Mouse (Mus musculus): ENCODE measurements around the gene Gpr65. TPM values are rescaled to one million over a fixed set of nuclear protein-coding genes. Genes with fewer than 3 reads are reported as not detected.
"Not testable (repeated sequence)": the region's sequence is repeated elsewhere in the genome, so short reads cannot be mapped to it uniquely, and the experiment has no call there.

Gene Gpr65
- polyA plus RNA-seq, 1 experiment from 2014 or later = 1.7 TPM

DNA sequence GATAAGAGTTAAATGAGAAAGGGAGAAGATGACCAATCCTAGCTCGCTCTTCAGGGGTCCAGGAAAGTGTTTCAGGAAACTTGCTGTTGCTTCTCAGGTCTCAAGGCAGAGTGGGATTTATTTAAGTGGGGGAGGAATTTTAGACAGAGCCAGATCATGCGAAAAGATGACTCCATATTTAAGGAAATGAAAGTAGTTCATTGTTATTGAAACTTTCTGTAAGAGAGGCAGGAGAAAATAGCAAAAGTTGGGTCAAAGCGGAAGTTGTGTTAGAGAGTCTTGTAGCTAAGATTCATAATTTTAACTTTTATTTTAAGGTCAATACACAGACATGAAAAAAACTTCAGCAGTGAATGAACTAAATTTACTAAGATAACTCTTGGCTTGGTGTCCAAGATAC lies 22.0 kb downstream of the Gpr65 start:
- WGBS = 86% methylated on average over 3 of the region's 3 CpGs
- H3K36me3 ChIP-seq = no peaks in the 10 kb centered on the region
- no peak overlapping the region for H3K4me3 ChIP-seq
- no peaks in the 10 kb centered on the region for H3K9me3 ChIP-seq
- ATAC-seq (ENCODE audit: low FRiP score, low read depth) = no peak
- H3K9ac ChIP-seq = no peak overlapping the region
- H3K27me3 ChIP-seq = no peaks in the 10 kb centered on the region
- H3K27ac ChIP-seq = no peak overlapping the region
- H3K4me2 ChIP-seq (replicated peaks) = no peak overlapping the region
- no peaks in the 10 kb centered on the region for H3K4me1 ChIP-seq

DNA sequence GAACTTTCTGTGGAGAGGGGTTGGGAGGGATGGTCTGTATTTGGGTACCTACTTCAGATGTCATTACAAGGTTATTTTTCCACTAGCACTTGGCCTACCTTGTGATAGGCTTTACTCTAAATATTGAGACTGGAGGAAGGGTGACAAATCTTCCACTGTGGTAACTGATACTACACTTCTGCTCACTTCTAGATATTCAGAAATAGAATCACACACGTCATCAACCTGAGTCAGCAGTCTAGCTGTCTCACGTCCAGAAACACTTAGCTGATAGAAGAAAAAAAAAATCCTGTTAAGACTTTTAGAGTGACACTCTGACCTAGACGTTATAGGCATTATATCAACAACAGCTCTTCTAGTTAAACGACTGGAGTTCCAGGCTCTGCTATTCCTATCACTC lies 23.8 kb downstream of the Gpr65 start:
- Histone ChIP-seq H3K4me1 (no peaks in the 10 kb centered on the region), H3K36me3 (no peaks in the 10 kb centered on the region), H3K9ac (no peak overlapping the region), H3K4me3 (no peak overlapping the region), H3K27me3 (no peaks in the 10 kb centered on the region), H3K4me2 (replicated peaks) (no peak overlapping the region), H3K27ac (no peak overlapping the region), H3K9me3 (no peaks in the 10 kb centered on the region)
- WGBS = 62% methylated on average over 4 of the region's 4 CpGs
- no peak for ATAC-seq (ENCODE audit: low FRiP score, low read depth)

DNA sequence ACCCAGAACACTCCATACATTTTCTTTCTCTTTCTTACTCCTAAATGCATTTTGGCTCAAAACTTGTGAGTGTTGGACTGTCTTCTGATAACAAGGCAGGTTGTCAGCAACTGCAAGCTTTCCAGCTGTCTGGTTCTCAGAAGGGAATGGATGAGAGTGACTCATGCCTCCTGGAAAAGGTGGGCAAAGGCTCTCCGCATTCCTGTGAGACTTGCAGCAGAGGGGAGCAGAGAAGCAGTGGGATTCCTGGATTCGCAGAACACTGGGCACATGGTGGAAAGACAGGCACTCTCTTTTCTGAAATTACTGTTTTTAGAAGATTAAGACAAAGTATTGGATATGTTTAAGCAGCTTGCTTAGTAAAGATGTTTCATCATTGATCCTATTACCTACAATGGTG lies 25.8 kb downstream of the Gpr65 start:
- no peaks in the 10 kb centered on the region for H3K9me3 ChIP-seq
- H3K9ac ChIP-seq = no peak overlapping the region
- no peak overlapping the region for H3K4me3 ChIP-seq
- no peaks in the 10 kb centered on the region for H3K36me3 ChIP-seq
- no peak overlapping the region for H3K4me2 ChIP-seq (replicated peaks)
- no peak for ATAC-seq (ENCODE audit: low FRiP score, low read depth)
- 83% methylated on average over 2 of the region's 2 CpGs for WGBS
- H3K27ac ChIP-seq = no peak overlapping the region
- no peaks in the 10 kb centered on the region for H3K4me1 ChIP-seq
- H3K27me3 ChIP-seq = no peaks in the 10 kb centered on the region

DNA sequence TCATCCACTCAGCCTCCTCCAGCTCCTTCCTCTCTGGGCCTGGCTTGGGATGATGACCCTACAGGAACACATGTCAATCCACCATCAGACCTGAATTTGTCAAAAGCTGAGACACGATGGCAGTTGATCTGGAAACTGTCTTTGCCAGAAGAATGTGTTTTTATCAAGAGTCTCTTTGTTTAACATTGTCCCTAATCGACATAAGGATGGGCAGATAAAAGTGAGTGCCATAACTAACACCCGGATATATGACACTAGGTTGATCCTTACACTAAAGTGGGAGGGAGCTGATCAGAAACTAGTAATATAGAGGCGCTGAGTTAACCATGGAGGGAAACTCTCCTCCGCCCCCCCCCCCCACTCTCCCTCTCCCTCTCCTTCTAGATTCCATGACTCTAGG lies 33.5 kb downstream of the Gpr65 start:
- Histone ChIP-seq H3K27ac (no peak overlapping the region), H3K4me3 (no peak overlapping the region), H3K4me2 (replicated peaks) (no peak overlapping the region), H3K27me3 (no peaks in the 10 kb centered on the region), H3K9ac (no peak overlapping the region), H3K9me3 (no peaks in the 10 kb centered on the region), H3K36me3 (no peaks in the 10 kb centered on the region), H3K4me1 (no peaks in the 10 kb centered on the region)
- ATAC-seq (ENCODE audit: low FRiP score, low read depth) = no peak
- 82% methylated on average over 5 of the region's 5 CpGs for WGBS

DNA sequence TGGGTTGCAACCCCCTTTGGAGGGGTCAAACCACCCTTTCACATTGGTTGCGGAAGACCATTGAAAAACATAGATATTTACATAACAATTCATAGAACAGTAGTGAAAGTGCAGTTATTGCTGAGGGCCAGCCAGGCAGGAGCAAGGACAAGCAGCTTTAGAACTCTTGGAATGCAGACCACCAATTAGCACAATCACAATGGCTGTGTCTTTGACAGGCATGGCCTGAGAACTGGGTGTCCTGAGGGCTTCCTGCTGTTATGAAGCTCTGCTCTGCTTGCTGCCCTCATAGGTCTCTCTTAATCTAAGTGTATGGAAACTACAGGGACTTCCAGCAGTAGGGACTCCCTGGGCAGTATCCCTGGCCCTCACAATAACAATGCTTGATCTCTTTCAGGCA lies 34.6 kb downstream of the Gpr65 start:
- Histone ChIP-seq H3K4me3 (no peak overlapping the region), H3K36me3 (no peaks in the 10 kb centered on the region), H3K27me3 (no peaks in the 10 kb centered on the region), H3K4me1 (no peaks in the 10 kb centered on the region), H3K4me2 (replicated peaks) (no peak overlapping the region), H3K9ac (no peak overlapping the region), H3K9me3 (no peaks in the 10 kb centered on the region), H3K27ac (no peak overlapping the region)
- ATAC-seq (ENCODE audit: low FRiP score, low read depth) = no peak
- WGBS = 98% methylated on average over 1 of the region's 1 CpGs

DNA sequence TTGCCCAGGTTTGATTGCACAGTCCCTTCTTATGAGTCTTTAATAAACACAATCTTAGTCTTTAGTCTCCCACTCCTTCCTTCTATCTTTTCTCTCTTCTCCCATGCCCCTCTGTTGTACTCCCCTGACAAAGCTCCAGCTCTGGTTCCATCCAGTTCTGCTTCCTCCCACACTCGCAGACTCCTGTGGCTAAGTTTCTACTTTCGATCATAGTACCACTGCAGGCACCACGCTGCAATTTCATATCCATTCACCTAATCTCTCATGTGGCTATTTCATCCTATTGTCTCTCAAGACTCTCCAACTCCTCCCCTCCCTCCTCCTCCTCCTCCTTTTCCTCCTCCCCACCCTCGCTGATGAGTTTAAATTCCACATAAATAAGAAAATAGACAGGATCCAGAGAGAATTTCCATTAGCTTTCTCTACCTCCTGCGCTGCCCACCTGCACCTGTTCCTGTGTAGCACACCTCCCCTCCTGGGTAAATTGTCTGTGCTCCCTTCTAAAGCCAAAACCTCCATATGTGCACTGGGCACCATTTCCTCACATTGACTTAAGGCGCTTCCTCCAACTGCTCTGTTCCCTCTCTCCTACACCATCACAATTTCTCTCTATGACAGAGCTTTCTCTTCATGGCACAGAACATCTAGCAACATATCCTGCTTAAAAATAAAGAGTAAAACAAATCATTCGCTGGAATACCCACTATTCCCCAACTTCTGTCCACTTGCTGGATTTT lies 38.9 kb downstream of the Gpr65 start:
- no peaks in the 10 kb centered on the region for H3K9me3 ChIP-seq
- no peaks in the 10 kb centered on the region for H3K4me1 ChIP-seq
- H3K27ac ChIP-seq = no peak overlapping the region
- no peak overlapping the region for H3K9ac ChIP-seq
- 86% methylated on average over 7 of the region's 7 CpGs for WGBS
- H3K4me2 ChIP-seq (replicated peaks) = no peak overlapping the region
- ATAC-seq (ENCODE audit: low FRiP score, low read depth) = no peak
- H3K4me3 ChIP-seq = no peak overlapping the region
- H3K36me3 ChIP-seq = no peaks in the 10 kb centered on the region
- no peaks in the 10 kb centered on the region for H3K27me3 ChIP-seq

DNA sequence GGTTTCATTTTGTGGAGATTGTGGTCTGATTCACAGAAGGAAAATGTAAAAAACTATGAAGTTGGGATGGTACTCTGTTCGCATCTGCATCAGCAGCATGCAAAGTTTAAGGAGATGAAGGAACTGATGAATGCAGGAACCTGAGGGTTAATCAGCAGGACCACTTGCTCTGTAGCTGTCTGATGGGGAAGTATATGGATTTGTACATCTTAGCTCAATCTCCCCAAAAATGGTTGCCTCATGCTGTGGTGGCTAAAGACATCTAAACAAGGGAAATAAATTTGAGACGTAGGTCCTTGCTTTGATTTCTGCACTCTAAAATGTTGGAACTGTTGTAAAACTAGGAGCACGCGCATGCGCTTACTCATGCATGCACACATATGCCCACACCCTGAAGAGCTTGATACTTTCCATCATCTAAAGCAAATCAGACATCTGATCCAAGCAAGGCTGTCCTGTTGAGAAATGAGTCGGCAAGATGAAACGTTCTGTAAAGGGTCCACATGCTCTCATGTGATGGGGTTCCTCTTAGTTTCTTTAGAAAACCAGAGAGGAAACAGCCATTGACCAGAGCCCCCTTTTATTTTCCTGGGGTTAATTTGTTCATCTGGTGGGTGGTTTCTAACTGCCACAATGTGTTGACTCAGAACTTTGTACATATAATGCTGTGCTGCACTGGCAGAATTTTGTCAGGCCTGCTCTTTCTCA lies 43.1 kb downstream of the Gpr65 start:
- Histone ChIP-seq H3K4me1 (no peaks in the 10 kb centered on the region), H3K36me3 (no peaks in the 10 kb centered on the region), H3K27ac (no peak overlapping the region), H3K27me3 (no peaks in the 10 kb centered on the region), H3K9me3 (no peaks in the 10 kb centered on the region), H3K4me2 (replicated peaks) (no peak overlapping the region), H3K9ac (no peak overlapping the region), H3K4me3 (no peak overlapping the region)
- ATAC-seq (ENCODE audit: low FRiP score, low read depth) = no peak
- 78% methylated on average over 7 of the region's 7 CpGs for WGBS

DNA sequence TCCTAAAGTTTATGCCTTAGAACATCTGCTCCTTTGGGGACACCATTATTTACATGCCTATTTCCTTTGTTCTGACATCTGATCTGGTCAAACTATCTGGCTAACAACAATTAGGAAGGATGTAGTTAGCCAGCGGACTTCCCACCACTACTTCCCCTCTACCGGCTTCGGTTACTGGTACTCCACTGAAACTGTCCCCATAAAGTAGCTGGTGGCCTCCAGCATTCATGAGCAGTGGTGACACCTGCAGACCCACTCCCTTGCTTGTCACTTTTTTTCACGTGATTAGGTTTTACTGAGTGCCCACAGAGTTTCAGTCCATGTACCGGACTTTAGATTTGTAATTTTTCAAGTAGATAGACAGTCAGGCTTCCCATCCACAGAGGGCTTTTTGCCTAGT lies 47.5 kb downstream of the Gpr65 start:
- no peaks in the 10 kb centered on the region for H3K4me1 ChIP-seq
- H3K9me3 ChIP-seq = no peaks in the 10 kb centered on the region

DNA sequence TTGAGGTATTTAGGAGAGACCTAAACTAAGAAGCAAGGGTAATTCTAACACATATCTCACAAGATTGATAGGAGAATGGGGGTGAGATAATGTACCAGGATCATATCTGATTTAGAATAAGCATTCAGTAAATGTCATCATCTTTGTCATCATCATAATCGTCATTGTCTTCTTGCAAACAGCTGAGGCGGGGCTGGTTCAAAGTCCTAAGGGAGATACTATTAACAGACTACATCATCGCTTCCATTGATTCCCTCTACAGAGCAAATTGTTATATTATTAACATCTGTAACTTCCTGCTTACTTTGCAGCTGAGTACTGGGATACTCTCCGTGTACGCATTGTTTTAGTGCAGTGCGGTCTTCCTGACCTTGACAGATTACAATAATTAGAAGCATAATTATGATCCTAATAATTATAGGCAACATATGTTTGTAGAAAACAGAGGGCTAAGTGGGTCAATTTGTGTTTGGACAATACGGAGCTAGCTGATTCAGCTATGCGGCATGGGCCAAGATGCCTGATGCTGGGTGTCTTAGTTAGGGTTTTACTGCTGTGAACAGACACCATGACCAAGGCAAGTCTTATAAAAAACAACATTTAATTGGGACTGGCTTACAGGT lies 49.4 kb downstream of the Gpr65 start:
- no peak overlapping the region for H3K4me3 ChIP-seq
- no peak overlapping the region for H3K4me2 ChIP-seq (replicated peaks)
- H3K27ac ChIP-seq = no peak overlapping the region
- no peaks in the 10 kb centered on the region for H3K27me3 ChIP-seq
- ATAC-seq (ENCODE audit: low FRiP score, low read depth) = no peak
- H3K4me1 ChIP-seq = no peaks in the 10 kb centered on the region
- H3K36me3 ChIP-seq = no peaks in the 10 kb centered on the region
- WGBS = 89% methylated on average over 8 of the region's 8 CpGs
- H3K9ac ChIP-seq = no peak overlapping the region
- no peaks in the 10 kb centered on the region for H3K9me3 ChIP-seq

More for the DNA sequence above, 47.5 kb downstream of the Gpr65 start:
- Histone ChIP-seq H3K27ac (no peak overlapping the region), H3K9ac (no peak overlapping the region), H3K4me2 (replicated peaks) (no peak overlapping the region), H3K36me3 (no peaks in the 10 kb centered on the region), H3K27me3 (no peaks in the 10 kb centered on the region), H3K4me3 (no peak overlapping the region)
- ATAC-seq (ENCODE audit: low FRiP score, low read depth) = no peak
- WGBS = 72% methylated on average over 5 of the region's 5 CpGs

DNA sequence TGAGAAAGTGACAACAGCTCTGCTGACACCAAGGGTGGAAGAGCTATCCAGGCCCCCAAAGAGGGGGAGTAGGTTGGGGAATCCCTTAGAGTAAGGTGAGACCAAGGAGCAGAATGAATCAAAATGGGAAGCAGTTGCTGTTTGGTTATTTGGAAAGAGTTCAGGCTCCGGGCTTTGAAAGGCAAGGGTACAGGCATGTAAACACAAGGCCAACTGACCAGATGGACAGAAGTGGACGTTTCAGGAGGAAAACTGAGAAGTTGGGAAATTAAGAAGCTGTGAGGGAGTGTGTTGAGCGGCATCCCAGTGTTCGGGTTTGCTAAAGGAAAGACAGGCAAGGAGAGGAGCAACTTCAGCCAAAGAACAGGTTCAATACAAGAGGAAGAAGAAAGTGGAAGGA lies 54.0 kb downstream of the Gpr65 start:
- H3K4me2 ChIP-seq (replicated peaks) = no peak overlapping the region
- H3K4me3 ChIP-seq = no peak overlapping the region
- no peak overlapping the region for H3K27ac ChIP-seq
- no peaks in the 10 kb centered on the region for H3K27me3 ChIP-seq
- no peaks in the 10 kb centered on the region for H3K36me3 ChIP-seq
- no peaks in the 10 kb centered on the region for H3K9me3 ChIP-seq
- no peak for ATAC-seq (ENCODE audit: low FRiP score, low read depth)
- no peaks in the 10 kb centered on the region for H3K4me1 ChIP-seq
- WGBS = 82% methylated on average over 4 of the region's 4 CpGs
- H3K9ac ChIP-seq = no peak overlapping the region

DNA sequence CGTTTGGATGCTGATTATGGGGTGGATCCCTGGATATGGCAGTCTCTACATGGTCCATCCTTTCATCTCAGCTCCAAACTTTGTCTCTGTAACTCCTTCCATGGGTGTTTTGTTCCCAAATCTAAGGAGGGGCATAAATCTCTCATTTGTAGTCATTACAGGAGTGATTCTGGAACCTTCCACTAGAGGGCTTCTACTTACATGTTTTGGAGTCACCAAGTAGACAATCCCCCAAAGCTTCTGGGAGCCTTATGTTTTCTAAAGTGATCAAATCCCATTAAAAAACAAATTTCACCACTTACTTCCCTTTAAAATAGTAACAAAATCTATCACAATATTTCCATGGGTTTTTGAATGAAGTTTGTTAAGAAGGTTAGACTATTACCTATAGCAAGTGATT lies 55.7 kb downstream of the Gpr65 start:
- H3K4me2 ChIP-seq (replicated peaks); H3K4me3 ChIP-seq; H3K36me3 ChIP-seq; H3K27ac ChIP-seq; H3K4me1 ChIP-seq; ATAC-seq (ENCODE audit: low FRiP score, low read depth); H3K27me3 ChIP-seq; H3K9me3 ChIP-seq; H3K9ac ChIP-seq: not testable (repeated sequence)
- WGBS = no CpG with 5 or more reads among the region's 1 CpGs
